Mouse (Mus musculus) embryonic facial prominence, embryonic 13.5 days (tissue): Measurements from ENCODE around the gene Rbbp8nl. TPM values are rescaled to one million over a fixed set of nuclear protein-coding genes. Genes with fewer than 3 reads are reported as not detected.

ENCODE experiments used
- ATAC-seq: fragments of 200-750 bp; cut with Nextera tagmentation; 2 replicates; pipeline ENCODE4 v1.8.0; 2017; ENCODE audit warnings: low read depth; ENCODE audit not compliant: insufficient number of reproducible peaks, insufficient read depth, low FRiP score, low TSS enrichment
- H3K27ac ChIP-seq: fragments of 300-500 bp; sonication (generic); 2 replicates; pipeline ENCODE4 v1.5.1; 2015; ENCODE audit warnings: moderate library complexity, mild to moderate bottlenecking, inconsistent platforms
- H3K27me3 ChIP-seq: fragments of 300-500 bp; sonication (generic); 2 replicates; pipeline ENCODE4 v1.6.1; 2015; ENCODE audit warnings: mild to moderate bottlenecking, inconsistent platforms
- H3K36me3 ChIP-seq: fragments of 300-500 bp; sonication (generic); 2 replicates; pipeline ENCODE4 v1.6.1; 2015; ENCODE audit warnings: mild to moderate bottlenecking, inconsistent platforms
- H3K4me1 ChIP-seq: fragments of 300-500 bp; sonication (generic); 2 replicates; pipeline ENCODE4 v1.6.1; 2015; ENCODE audit warnings: inconsistent platforms
- H3K4me2 ChIP-seq: fragments of 300-500 bp; sonication (generic); 2 replicates; pipeline ENCODE4 v1.6.1; 2015; ENCODE audit warnings: moderate library complexity, mild to moderate bottlenecking, inconsistent platforms
- H3K4me3 ChIP-seq: fragments of 300-500 bp; sonication (generic); 2 replicates; pipeline ENCODE4 v1.5.1; 2015; ENCODE audit warnings: mild to moderate bottlenecking, inconsistent platforms
- H3K9ac ChIP-seq: fragments of 300-500 bp; sonication (generic); 2 replicates; pipeline ENCODE4 v1.6.1; 2015; ENCODE audit warnings: mild to moderate bottlenecking, inconsistent platforms
- H3K9me3 ChIP-seq: fragments of 300-500 bp; sonication (generic); 2 replicates; pipeline ENCODE4 v1.6.1; 2016; ENCODE audit warnings: inconsistent platforms
- WGBS: fragments of 180-500 bp; shearing (Covaris S2); methylation state at CpG from one replicate; pipeline ENCODE4 v1.1.7; 2015; ENCODE audit warnings: mixed read lengths; 5-methylcytosine and 5-hydroxymethylcytosine counted together
- polyA plus RNA-seq: library from polyadenylated mRNA; unstranded; fragments of >200 nt; fragmentation: Nextera tagmentation; extraction: Ambion mirVana; gene quantifications from 2 replicates; pipeline ENCODE4 v1.2.1, GENCODE M21; 2015

Rbbp8nl gene
- polyA plus RNA-seq, 1 experiment from 2014 or later = 1.7 TPM

GRCm38 (mm10) chr2:180256296-180257000, 33.2 kb downstream of the Rbbp8nl start:
- Histone ChIP-seq H3K27me3 (no peaks in the 10 kb centered on the region), H3K9me3 (no peaks in the 10 kb centered on the region), H3K4me2 (peak overlapping the region; percentile 83), H3K9ac (peak overlapping the region; percentile 81), H3K4me3 (peak overlapping the region; percentile 93), H3K36me3 (peaks cover 34% of the 10 kb centered on the region), H3K4me1 (peaks cover 17% of the 10 kb centered on the region), H3K27ac (peak overlapping the region; percentile 92)
- 23% methylated on average over 26 of the region's 26 CpGs for WGBS
- peak; percentile 49; the same call in 1 of the 2 replicates for ATAC-seq

DNA sequence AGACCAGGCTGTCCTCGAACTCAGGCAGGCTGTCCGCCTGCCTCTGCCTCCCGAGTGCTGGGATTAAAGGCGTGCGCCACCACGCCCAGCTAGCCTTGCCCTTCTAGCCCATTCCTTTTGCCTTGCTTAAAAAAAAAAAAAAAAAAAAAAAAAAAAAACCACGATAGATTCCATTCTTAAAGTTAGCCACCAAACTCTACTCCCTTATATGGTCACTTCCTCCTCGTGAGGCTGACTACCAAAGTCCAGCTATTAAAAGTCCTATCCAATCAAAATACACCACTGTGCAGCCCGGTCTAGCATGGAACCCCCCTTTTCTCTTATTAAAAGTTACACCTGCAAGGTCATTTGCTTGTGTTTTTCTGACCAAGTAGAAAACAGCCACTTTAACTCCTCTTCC, 34.0 kb downstream of the Rbbp8nl start:
- 88% methylated on average over 9 of the region's 9 CpGs for WGBS
- Histone ChIP-seq H3K4me2 (peak overlapping the region; percentile 83; the same call in 1 of the 2 replicates), H3K9me3 (no peaks in the 10 kb centered on the region), H3K36me3 (peaks cover 27% of the 10 kb centered on the region), H3K9ac (no peak overlapping the region), H3K4me3 (peak overlapping the region; percentile 93), H3K27me3 (no peaks in the 10 kb centered on the region), H3K4me1 (peaks cover 17% of the 10 kb centered on the region), H3K27ac (no peak overlapping the region)
- no peak for ATAC-seq

- Histone ChIP-seq H3K9me3 (no peaks in the 10 kb centered on the region), H3K9ac (no peak overlapping the region), H3K4me3 (no peak overlapping the region), H3K27me3 (no peaks in the 10 kb centered on the region), H3K27ac (no peak overlapping the region), H3K4me1 (peaks cover 17% of the 10 kb centered on the region), H3K4me2 (no peak overlapping the region), H3K36me3 (peaks cover 16% of the 10 kb centered on the region)
- WGBS = 87% methylated on average over 5 of the region's 5 CpGs
- no peak for ATAC-seq
Measured at GRCm38 (mm10) chr2:180254436-180255209, 35.1 kb downstream of the Rbbp8nl start.

- 62% methylated on average over 3 of the region's 3 CpGs for WGBS
- H3K27ac ChIP-seq = no peak overlapping the region
Measured at GRCm38 (mm10) chr2:180251838-180252237, 37.8 kb downstream of the Rbbp8nl start.

GRCm38 (mm10) chr2:180250930-180251611, 38.6 kb downstream of the Rbbp8nl start:
- Histone ChIP-seq H3K9ac (peak overlapping the region; percentile 54; the same call in 1 of the 2 replicates), H3K4me2 (no peak overlapping the region), H3K36me3 (no peaks in the 10 kb centered on the region), H3K27ac (no peak overlapping the region), H3K9me3 (no peaks in the 10 kb centered on the region), H3K4me3 (no peak overlapping the region), H3K4me1 (peaks cover 3% of the 10 kb centered on the region), H3K27me3 (no peaks in the 10 kb centered on the region)
- ATAC-seq = peak; percentile 75
- 30% methylated on average over 11 of the region's 11 CpGs for WGBS

More at GRCm38 (mm10) chr2:180251838-180252237, 37.8 kb downstream of the Rbbp8nl start:
- H3K36me3 ChIP-seq = no peaks in the 10 kb centered on the region
- H3K9ac ChIP-seq = no peak overlapping the region
- ATAC-seq = no peak
- no peaks in the 10 kb centered on the region for H3K9me3 ChIP-seq
- H3K4me1 ChIP-seq = peaks cover 8% of the 10 kb centered on the region
- H3K27me3 ChIP-seq = no peaks in the 10 kb centered on the region
- H3K4me3 ChIP-seq = no peak overlapping the region
- no peak overlapping the region for H3K4me2 ChIP-seq

DNA sequence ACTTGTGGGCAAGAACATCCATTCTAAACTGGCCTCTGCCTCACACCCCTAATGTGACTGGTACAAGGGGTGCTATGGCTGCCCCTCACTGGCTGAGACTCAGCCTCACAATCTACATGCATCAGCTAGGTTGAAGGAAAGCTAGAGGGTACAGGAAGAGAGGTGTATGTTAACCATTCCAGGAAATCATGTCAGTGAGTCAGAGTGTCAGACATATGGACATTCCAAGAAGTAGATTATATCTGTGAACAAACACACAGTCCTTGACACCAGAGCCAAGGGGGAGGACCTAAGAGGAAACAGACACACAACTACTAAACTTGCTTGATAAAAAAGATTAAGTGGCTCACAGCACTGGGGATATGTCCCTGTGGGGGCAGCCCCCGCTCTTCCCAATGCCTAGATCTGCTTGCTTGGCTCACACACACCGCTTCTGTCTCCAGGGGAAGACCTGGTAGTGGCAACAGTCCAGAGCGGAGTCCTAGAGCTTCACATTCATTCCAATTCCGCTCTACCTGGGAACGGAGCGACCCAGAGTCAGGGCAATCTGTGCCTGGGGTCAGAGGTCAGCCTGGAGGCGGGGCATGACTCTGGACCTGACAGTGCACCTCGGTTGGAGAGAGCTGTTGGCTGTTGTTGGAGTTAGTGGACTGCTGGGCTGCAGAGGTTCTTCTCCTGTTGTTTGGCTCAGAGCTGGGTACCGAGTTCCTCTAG, 40.6 kb downstream of the Rbbp8nl start:
- WGBS = 55% methylated on average over 9 of the region's 9 CpGs
- ATAC-seq = no peak

DNA sequence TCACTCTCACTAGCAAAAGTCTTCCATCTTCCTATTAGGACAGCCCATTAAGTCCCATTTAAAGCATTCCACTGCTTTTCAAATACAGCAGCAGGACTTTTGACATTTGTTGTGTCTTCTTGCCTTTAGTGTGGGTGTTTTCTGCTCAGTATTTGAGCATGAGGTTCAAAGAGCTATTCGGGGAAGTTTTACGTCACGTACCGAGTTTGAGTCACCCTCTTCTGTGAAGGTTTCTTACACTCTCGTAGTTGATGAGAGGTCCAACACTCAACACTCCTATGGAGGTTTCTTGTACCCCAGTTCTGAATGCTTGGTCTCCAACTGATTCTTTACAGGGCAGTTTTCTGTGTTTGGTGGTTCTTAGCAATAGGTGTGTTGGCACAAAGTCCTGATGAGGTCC, 41.8 kb downstream of the Rbbp8nl start:
- Histone ChIP-seq H3K4me2 (no peak overlapping the region), H3K4me1 (no peaks in the 10 kb centered on the region), H3K9ac (no peak overlapping the region), H3K4me3 (no peak overlapping the region), H3K27ac (no peak overlapping the region), H3K27me3 (no peaks in the 10 kb centered on the region), H3K9me3 (no peaks in the 10 kb centered on the region), H3K36me3 (no peaks in the 10 kb centered on the region)
- 85% methylated on average over 5 of the region's 5 CpGs for WGBS
- no peak for ATAC-seq

More for the DNA sequence above, 40.6 kb downstream of the Rbbp8nl start:
- no peaks in the 10 kb centered on the region for H3K27me3 ChIP-seq
- no peaks in the 10 kb centered on the region for H3K4me1 ChIP-seq
- H3K9ac ChIP-seq = no peak overlapping the region
- no peaks in the 10 kb centered on the region for H3K36me3 ChIP-seq
- no peak overlapping the region for H3K27ac ChIP-seq
- H3K4me3 ChIP-seq = no peak overlapping the region
- no peaks in the 10 kb centered on the region for H3K9me3 ChIP-seq
- H3K4me2 ChIP-seq = no peak overlapping the region

GRCm38 (mm10) chr2:180243108-180243507, 46.6 kb downstream of the Rbbp8nl start:
- Histone ChIP-seq H3K4me1 (no peaks in the 10 kb centered on the region), H3K36me3 (no peaks in the 10 kb centered on the region), H3K4me2 (no peak overlapping the region), H3K27me3 (no peaks in the 10 kb centered on the region), H3K9me3 (0 out of 2 replicates have a peak, but pooled peaks cover 5% of the 10 kb centered on the region), H3K4me3 (no peak overlapping the region), H3K27ac (no peak overlapping the region), H3K9ac (no peak overlapping the region)
- WGBS = 88% methylated on average over 4 of the region's 4 CpGs
- no peak for ATAC-seq

DNA sequence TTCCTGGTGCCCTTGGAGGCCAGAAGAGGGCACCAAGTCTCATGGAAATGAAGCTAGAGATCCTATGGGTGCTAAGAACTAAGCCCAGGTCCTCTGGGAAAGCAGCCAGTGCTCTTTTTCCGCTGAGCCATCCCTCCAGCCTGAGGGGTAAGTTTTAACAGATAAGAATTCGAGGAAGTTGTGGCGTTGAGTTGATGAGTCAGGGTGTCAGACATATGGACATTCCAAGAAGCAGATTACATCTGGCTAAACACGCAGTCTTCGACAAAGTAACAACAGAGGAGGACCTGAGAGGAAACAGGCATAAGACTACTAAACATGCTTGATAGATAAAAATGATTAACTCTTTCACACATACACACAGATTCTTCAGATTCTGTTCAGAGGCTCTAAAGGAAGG, 51.1 kb downstream of the Rbbp8nl start:
- H3K27ac ChIP-seq = no peak overlapping the region
- no peaks in the 10 kb centered on the region for H3K36me3 ChIP-seq
- no peak overlapping the region for H3K9ac ChIP-seq
- H3K4me1 ChIP-seq = peaks cover 24% of the 10 kb centered on the region
- no peak overlapping the region for H3K4me2 ChIP-seq
- WGBS = 74% methylated on average over 5 of the region's 5 CpGs
- no peak overlapping the region for H3K4me3 ChIP-seq
- H3K9me3 ChIP-seq = 0 out of 2 replicates have a peak, but pooled peaks cover 5% of the 10 kb centered on the region
- H3K27me3 ChIP-seq = no peaks in the 10 kb centered on the region
- no peak for ATAC-seq

DNA sequence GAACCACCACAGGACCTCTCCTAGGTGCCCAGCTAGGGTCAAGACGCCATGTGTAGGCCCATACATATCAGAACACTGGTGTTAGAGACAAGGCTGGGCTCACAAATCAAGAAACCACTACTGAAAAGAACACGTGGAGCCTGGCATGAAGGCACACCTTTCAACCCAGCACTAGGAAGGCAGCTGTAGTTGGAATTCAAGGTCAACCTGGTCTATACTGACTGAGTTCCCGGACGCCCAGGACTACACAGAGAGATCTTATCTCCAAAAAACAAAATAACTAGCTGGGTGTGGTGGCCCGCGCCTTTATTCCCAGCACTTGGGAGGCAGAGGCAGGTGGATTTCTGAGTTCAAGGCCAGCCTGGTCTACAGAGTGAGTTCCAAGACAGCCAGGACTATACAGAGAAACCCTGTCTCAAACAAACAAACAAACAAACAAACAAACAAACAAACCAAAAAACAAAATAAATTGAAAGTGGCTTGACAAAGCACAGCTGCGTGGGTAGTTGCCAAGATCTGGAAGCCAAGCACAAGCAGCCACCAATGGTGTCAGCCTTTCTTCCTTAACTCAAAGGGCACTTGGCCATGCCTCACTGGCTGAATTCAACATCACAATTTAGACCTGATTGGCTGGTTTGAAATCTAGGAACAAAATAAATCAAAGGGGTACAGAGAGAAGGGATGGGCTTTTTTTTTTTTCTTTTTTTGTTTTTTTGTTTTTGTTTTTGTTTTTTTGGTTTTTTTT, 51.9 kb downstream of the Rbbp8nl start:
- Histone ChIP-seq H3K27ac (no peak overlapping the region), H3K4me1 (peaks cover 24% of the 10 kb centered on the region), H3K9ac (no peak overlapping the region), H3K9me3 (0 out of 2 replicates have a peak, but pooled peaks cover 5% of the 10 kb centered on the region), H3K4me3 (no peak overlapping the region), H3K27me3 (no peaks in the 10 kb centered on the region), H3K4me2 (no peak overlapping the region), H3K36me3 (no peaks in the 10 kb centered on the region)
- 90% methylated on average over 7 of the region's 7 CpGs for WGBS
- no peak for ATAC-seq
